Mouse (Mus musculus) stomach, embryonic 16.5 days (tissue): ENCODE data around the gene Gm10666. TPM values are rescaled to one million over a fixed set of nuclear protein-coding genes. Genes with fewer than 3 reads are reported as not detected.
"Not testable (repeated sequence)": the region's sequence is repeated elsewhere in the genome, so short reads cannot be mapped to it uniquely, and the experiment has no call there.

Source experiments
- ATAC-seq: fragments of 200-750 bp; cut with Nextera tagmentation; 2 replicates; pipeline ENCODE4 v1.8.0; 2017; ENCODE audit warnings: moderate number of reproducible peaks, moderate TSS enrichment; ENCODE audit not compliant: insufficient read depth, low FRiP score
- H3K27ac ChIP-seq: fragments of 300-500 bp; sonication (generic); 2 replicates; pipeline ENCODE4 v1.5.1; 2014; ENCODE audit warnings: low read length
- H3K27me3 ChIP-seq: fragments of 300-500 bp; sonication (generic); 2 replicates; pipeline ENCODE4 v1.6.1; 2014; ENCODE audit warnings: low read length, control low read depth, mixed read lengths; ENCODE audit not compliant: control insufficient read depth, insufficient read depth
- H3K36me3 ChIP-seq: fragments of 300-500 bp; sonication (generic); 2 replicates; pipeline ENCODE4 v1.6.1; 2014; ENCODE audit warnings: low read length; ENCODE audit not compliant: control insufficient read depth, insufficient read depth
- H3K4me1 ChIP-seq: fragments of 300-500 bp; sonication (generic); 2 replicates; pipeline ENCODE4 v1.6.1; 2014; ENCODE audit warnings: low read length, control low read depth, mixed read lengths; ENCODE audit not compliant: control insufficient read depth, insufficient read depth
- H3K4me2 ChIP-seq: fragments of 300-500 bp; sonication (generic); 2 replicates; pipeline ENCODE4 v1.6.1; 2014; ENCODE audit warnings: low read depth, low read length, mixed read lengths
- H3K4me3 ChIP-seq: fragments of 300-500 bp; sonication (generic); replicated peaks from 2 replicates; pipeline ENCODE4 v1.5.1; 2014; ENCODE audit warnings: mild to moderate bottlenecking, low read length
- H3K9ac ChIP-seq: fragments of 300-500 bp; sonication (generic); 2 replicates; pipeline ENCODE4 v1.6.1; 2014; ENCODE audit warnings: low read length
- H3K9me3 ChIP-seq: fragments of 300-500 bp; sonication (generic); replicated peaks from 2 replicates; pipeline ENCODE4 v1.6.1; 2016; ENCODE audit warnings: low read length, control low read depth; ENCODE audit not compliant: control insufficient read depth
- WGBS: fragments of 180-500 bp; shearing (Covaris S2); extraction: QIAGEN DNeasy Blood & Tissue Kit; methylation state at CpG from one replicate; pipeline ENCODE4 v1.1.7; 2014; 5-methylcytosine and 5-hydroxymethylcytosine counted together
- polyA plus RNA-seq: library from polyadenylated mRNA; unstranded; fragments of >200 nt; fragmentation: Nextera tagmentation; extraction: Ambion mirVana; gene quantifications from 2 replicates; pipeline ENCODE4 v1.2.1, GENCODE M21; 2015

The Gm10666 gene
- polyA plus RNA-seq, result not detected in 2 replicates

DNA sequence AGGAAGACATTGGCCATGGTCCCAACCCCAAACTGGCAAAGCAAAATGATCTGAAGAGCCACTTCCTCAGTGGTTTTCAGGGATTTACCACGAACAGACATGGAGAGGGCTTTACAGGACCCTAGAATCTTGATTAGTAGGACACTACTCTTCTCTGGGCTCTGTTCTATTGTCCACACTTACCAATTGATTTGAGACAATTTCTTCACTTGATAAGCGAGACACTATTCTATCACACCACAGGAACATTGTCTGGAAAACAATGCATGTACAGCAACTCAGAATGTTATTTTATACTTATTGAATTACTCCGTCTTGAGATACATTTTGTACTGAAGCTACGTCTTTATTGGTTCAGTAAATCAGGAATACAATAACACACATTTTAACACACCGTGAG lies at the start of gene Gm10666:
Gene Gm10666 (minus strand): TSS at position 101 of the 400 bp plus-strand sequence.
- H3K9me3 ChIP-seq, H3K4me3 ChIP-seq, H3K4me1 ChIP-seq, H3K9ac ChIP-seq, H3K27ac ChIP-seq, H3K36me3 ChIP-seq, H3K4me2 ChIP-seq, H3K27me3 ChIP-seq, ATAC-seq: not testable (repeated sequence)
- WGBS, result no CpG with 5 or more reads among the region's 5 CpGs

DNA sequence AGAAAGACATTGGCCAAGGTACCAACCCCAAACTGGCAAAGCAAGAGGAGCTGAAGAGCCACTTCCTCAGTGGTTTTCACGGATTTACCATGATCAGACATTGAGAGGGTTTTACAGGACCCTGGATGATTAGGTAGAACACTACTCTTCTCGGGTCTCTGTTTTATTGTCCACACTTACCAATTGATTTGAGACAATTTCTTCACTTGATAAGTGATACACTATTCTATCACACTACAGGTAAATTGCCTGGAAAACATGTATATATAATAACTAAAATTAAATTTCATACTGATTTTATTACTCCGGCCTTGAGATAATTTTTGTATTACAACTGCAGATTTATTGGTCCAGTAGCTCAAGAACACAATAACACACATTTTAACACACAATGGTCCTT lies 29.4 kb upstream of the Gm10666 start, which contains the start of gene Vmn1r142:
Gene Vmn1r142 (minus strand): TSS at position 101 of the 400 bp plus-strand sequence.
- not testable (repeated sequence) for H3K4me2 ChIP-seq, H3K9me3 ChIP-seq, H3K4me3 ChIP-seq, H3K9ac ChIP-seq, H3K27ac ChIP-seq, ATAC-seq, H3K36me3 ChIP-seq, H3K4me1 ChIP-seq, H3K27me3 ChIP-seq
- no CpG with 5 or more reads among the region's 3 CpGs for WGBS

DNA sequence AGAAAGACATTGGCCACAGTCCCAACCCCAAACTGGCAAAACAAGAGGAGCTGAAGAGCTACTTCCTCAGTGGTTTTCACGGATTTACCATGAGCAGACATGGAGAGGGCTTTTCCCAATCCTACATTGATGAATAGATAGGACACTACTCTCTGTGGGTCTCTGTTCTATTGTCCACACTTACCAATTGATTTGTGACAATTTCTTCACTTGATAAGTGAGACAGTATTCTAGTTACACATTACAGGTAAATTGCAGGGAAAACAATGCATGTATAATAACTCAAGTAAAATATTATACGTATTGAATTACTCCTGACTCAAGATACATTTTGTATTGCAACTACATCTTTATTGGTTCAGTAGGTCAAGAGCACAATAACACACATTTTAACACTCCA lies 16.4 kb downstream of the Gm10666 start, which contains the start of gene Gm16451:
Gene Gm16451 (minus strand): TSS at position 101 of the 400 bp plus-strand sequence.
- not testable (repeated sequence) for ATAC-seq, H3K9ac ChIP-seq, H3K27ac ChIP-seq, H3K36me3 ChIP-seq, H3K9me3 ChIP-seq, H3K4me3 ChIP-seq, H3K4me1 ChIP-seq, H3K27me3 ChIP-seq, H3K4me2 ChIP-seq
- no CpG with 5 or more reads among the region's 2 CpGs for WGBS

Other genes with a start within 250 kb of the Gm10666 start
- gene Gm5891, start 213.4 kb downstream of the Gm10666 start, polyA plus RNA-seq, result not detected in 2 replicates
- gene Vmn1r137, start 140.2 kb downstream of the Gm10666 start, polyA plus RNA-seq, result not detected in 2 replicates
- not detected in 2 replicates for gene Vmn1r138, start 105.8 kb downstream of the Gm10666 start, polyA plus RNA-seq
- not detected in 2 replicates for gene Gm6176, start 78.4 kb downstream of the Gm10666 start, polyA plus RNA-seq
- not detected in 2 replicates for gene Vmn1r139, start 65.7 kb downstream of the Gm10666 start, polyA plus RNA-seq
- not detected in 2 replicates for gene Gm16451, start 16.5 kb downstream of the Gm10666 start, polyA plus RNA-seq
- gene Vmn1r142, start 29.3 kb upstream of the Gm10666 start, polyA plus RNA-seq, result not detected in 2 replicates
- not detected in 2 replicates for gene Vmn1r143, start 54.6 kb upstream of the Gm10666 start, polyA plus RNA-seq
- gene Gm8653, start 66.5 kb upstream of the Gm10666 start, polyA plus RNA-seq, result not detected in 2 replicates
- gene Gm8453, start 94.7 kb upstream of the Gm10666 start, polyA plus RNA-seq, result not detected in 2 replicates
- gene Gm4187, start 195.0 kb upstream of the Gm10666 start, polyA plus RNA-seq, result not detected in 2 replicates
- not detected in 2 replicates for gene Gm8660, start 236.3 kb upstream of the Gm10666 start, polyA plus RNA-seq